16 mouse cellular contexts compared by ENCODE assay signal in genomic region chr13:94104866-94105475, GRCm38 (mm10). TPM values are rescaled to one million over a fixed set of nuclear protein-coding genes. Genes with fewer than 3 reads are reported as not detected.
DNase-seq lines count a peak whose midpoint lies in the region; ATAC-seq lines count a peak whose summit lies in the region.
"Had no signal": no experiment of that assay in that cellular context is flagged by ENCODE, and none has a peak within 500 bp of the region (broad histone marks: within the 10 kb centered on the region; RNA-seq: fewer than 3 reads in every experiment).

No protein-coding gene starts in this region.

- DNase-seq in heart, postnatal 25 days (ENCODE audit: low spot score) = no peak
- DNase-seq in lung, adult 18-20 months = no peak
- DNase-seq in right cerebral cortex, postnatal 14 days = no peak
- DNase-seq in layer of hippocampus, adult 11-12 months (ENCODE audit: low spot score) = no peak
- DNase-seq: adrenal gland, adult 2 months; cerebellum, adult 18-20 months; kidney, adult 8-10 months; liver, embryonic 13.5 days; thymus, adult 2 months had no signal

- no peak overlapping the region for H3K4me3 ChIP-seq in heart, embryonic 15.5 days
- no peak overlapping the region for H3K4me3 ChIP-seq in lung, embryonic 15.5 days
- H3K4me3 ChIP-seq in embryonic facial prominence, embryonic 15.5 days (replicated peaks) = no peak overlapping the region
- H3K4me3 ChIP-seq: hindbrain, embryonic 15.5 days; layer of hippocampus, adult 2 months; liver, embryonic 13.5 days had no signal

- intact Hi-C loops in heart, postnatal 25 days (cut with DNase I) = no loop called here

- ATAC-seq in heart, embryonic 15.5 days (replicated peaks; ENCODE audit: insufficient number of reproducible peaks, insufficient read depth, low FRiP score, low read depth) = peak; percentile 53; the same call in 1 of the 2 replicates
- ATAC-seq in lung, embryonic 15.5 days (ENCODE audit: borderline replicate concordance, extremely low read depth, low FRiP score, low TSS enrichment) = peak; percentile 24; the same call in 1 of the 2 replicates
- no peak for ATAC-seq in embryonic facial prominence, embryonic 15.5 days (ENCODE audit: insufficient number of reproducible peaks, low FRiP score, low TSS enrichment, low read depth)
- ATAC-seq in megakaryocyte-erythroid progenitor cell, adult 5-6 weeks (replicated peaks; ENCODE audit: low FRiP score, low TSS enrichment, poor library complexity, severe bottlenecking) = 0 out of 2 replicates have a peak, but pooled peaks have one; percentile 28
- ATAC-seq: forebrain, embryonic 16.5 days had no signal

- WGBS in heart, embryonic 15.5 days = 52% methylated on average over 8 of the region's 8 CpGs
- WGBS in lung, embryonic 15.5 days = 51% methylated on average over 8 of the region's 8 CpGs
- 53% methylated on average over 8 of the region's 8 CpGs for WGBS in embryonic facial prominence, embryonic 15.5 days

- no peaks in the 10 kb centered on the region for H3K36me3 ChIP-seq in heart, embryonic 15.5 days
- H3K36me3 ChIP-seq in lung, embryonic 15.5 days = 0 out of 2 replicates have a peak, but pooled peaks cover 3% of the 10 kb centered on the region
- H3K36me3 ChIP-seq in embryonic facial prominence, embryonic 15.5 days = no peaks in the 10 kb centered on the region
- H3K36me3 ChIP-seq: hindbrain, embryonic 15.5 days; liver, embryonic 13.5 days had no signal

- H3K9ac ChIP-seq in heart, embryonic 15.5 days = no peak overlapping the region
- no peak overlapping the region for H3K9ac ChIP-seq in lung, embryonic 15.5 days
- H3K9ac ChIP-seq in embryonic facial prominence, embryonic 15.5 days = no peak overlapping the region
- H3K9ac ChIP-seq: hindbrain, embryonic 15.5 days; liver, embryonic 13.5 days had no signal

- H3K4me1 ChIP-seq in heart, embryonic 15.5 days (replicated peaks) = peaks cover 29% of the 10 kb centered on the region
- peaks cover 44% of the 10 kb centered on the region for H3K4me1 ChIP-seq in lung, embryonic 15.5 days
- H3K4me1 ChIP-seq in embryonic facial prominence, embryonic 15.5 days = peaks cover 61% of the 10 kb centered on the region

- H3K27ac ChIP-seq in heart, embryonic 15.5 days = peak overlapping the region; percentile 19; the same call in 1 of the 2 replicates
- H3K27ac ChIP-seq in lung, embryonic 15.5 days = peak overlapping the region; percentile 54
- H3K27ac ChIP-seq in embryonic facial prominence, embryonic 15.5 days (replicated peaks) = peak overlapping the region; percentile 4; the same call in 1 of the 2 replicates
- H3K27ac ChIP-seq: hindbrain, embryonic 15.5 days; layer of hippocampus, adult 2 months; liver, embryonic 13.5 days had no signal

- H3K9me3 ChIP-seq in heart, embryonic 15.5 days (replicated peaks) = no peaks in the 10 kb centered on the region
- no peaks in the 10 kb centered on the region for H3K9me3 ChIP-seq in lung, embryonic 15.5 days
- no peaks in the 10 kb centered on the region for H3K9me3 ChIP-seq in embryonic facial prominence, embryonic 15.5 days (replicated peaks)
- H3K9me3 ChIP-seq: hindbrain, embryonic 15.5 days; liver, embryonic 13.5 days had no signal

- peak overlapping the region; percentile 26; the same call in 1 of the 2 replicates for H3K4me2 ChIP-seq in heart, embryonic 15.5 days
- H3K4me2 ChIP-seq in lung, embryonic 15.5 days = 0 out of 2 replicates have a peak overlapping the region, but pooled peaks have one; percentile 9
- no peak overlapping the region for H3K4me2 ChIP-seq in embryonic facial prominence, embryonic 15.5 days (replicated peaks)
- H3K4me2 ChIP-seq: hindbrain, embryonic 15.5 days; liver, embryonic 13.5 days had no signal

- H3K27me3 ChIP-seq in heart, embryonic 15.5 days = no peaks in the 10 kb centered on the region
- no peaks in the 10 kb centered on the region for H3K27me3 ChIP-seq in lung, embryonic 15.5 days
- H3K27me3 ChIP-seq in embryonic facial prominence, embryonic 15.5 days = no peaks in the 10 kb centered on the region
- H3K27me3 ChIP-seq: hindbrain, embryonic 15.5 days; liver, embryonic 13.5 days had no signal

RNA-seq across cellular contexts. Expression of gene Lhfpl2, which starts 47.4 kb away (rescaled TPM):
- polyA plus RNA-seq in heart, embryonic 15.5 days (2015; fragmentation: Nextera tagmentation; extraction: Ambion mirVana) = 24.9 and 33.7 TPM in 2 replicates
- total RNA-seq in heart, postnatal 25 days (2021) = 1 to 10 TPM; 4.5 to 6.4 TPM
- polyA plus RNA-seq in lung, embryonic 15.5 days (2015; fragmentation: Nextera tagmentation; extraction: Ambion mirVana) = 53.7 and 56.7 TPM in 2 replicates
- polyA plus RNA-seq in embryonic facial prominence, embryonic 15.5 days (2015; fragmentation: Nextera tagmentation; extraction: Ambion mirVana) = 77.0 and 91.6 TPM in 2 replicates
- total RNA-seq in megakaryocyte-erythroid progenitor cell, adult 5-6 weeks (2014; fragmentation: Nextera tagmentation) = 21.4 and 29.7 TPM in 2 replicates
- 22.9 and 24.2 TPM in 2 replicates for total RNA-seq in megakaryocyte-erythroid progenitor cell, adult 5-6 weeks (2017)

Comparison
In these comparisons a context has a peak if more than half of its experiments do, and no peak if none do; other contexts are left out.
1. H3K27ac ChIP-seq: peak in every context shown above with its lines; median percentile 54 in lung, embryonic 15.5 days; 19 in heart, embryonic 15.5 days; 4 in embryonic facial prominence, embryonic 15.5 days.